Mouse (Mus musculus): ENCODE results near the gene Mr1. TPM values are rescaled to one million over a fixed set of nuclear protein-coding genes. Genes with fewer than 3 reads are reported as not detected.
"Not testable (repeated sequence)": the region's sequence is repeated elsewhere in the genome, so short reads cannot be mapped to it uniquely, and the experiment has no call there.

The Mr1 gene
- polyA plus RNA-seq (2015; fragmentation: Nextera tagmentation; extraction: Ambion mirVana), result 5.4 and 5.9 TPM in 2 replicates

GRCm38 (mm10) chr1:155146572-155146980 is at the start of gene Mr1:
Mr1 (minus strand) TSS chr1:155146814.
- 32% methylated on average over 8 of the region's 8 CpGs for WGBS

GRCm38 (mm10) chr1:155192805-155193368 is 46.3 kb upstream of the Mr1 start:
- WGBS, result 74% methylated on average over 15 of the region's 15 CpGs
- Histone ChIP-seq H3K9me3 (no peaks in the 10 kb centered on the region), H3K9ac (no peak overlapping the region), H3K36me3 (peaks cover 8% of the 10 kb centered on the region; the same call in 1 of the 2 replicates), H3K4me3 (replicated peaks) (no peak overlapping the region), H3K4me2 (replicated peaks) (no peak overlapping the region), H3K27me3 (replicated peaks) (no peaks in the 10 kb centered on the region), H3K27ac (no peak overlapping the region), H3K4me1 (replicated peaks) (no peaks in the 10 kb centered on the region)
- no peak for ATAC-seq

More at GRCm38 (mm10) chr1:155146572-155146980, at the start of gene Mr1:
- Histone ChIP-seq H3K4me1 (replicated peaks) (0 out of 2 replicates have a peak, but pooled peaks cover 2% of the 10 kb centered on the region), H3K4me3 (replicated peaks) (peak within 1 kb of the TSS; percentile 38), H3K27me3 (replicated peaks) (no peaks in the 10 kb centered on the region), H3K36me3 (no peaks in the 10 kb centered on the region), H3K9me3 (no peaks in the 10 kb centered on the region), H3K9ac (peak within 1 kb of the TSS; percentile 46), H3K4me2 (replicated peaks) (peak within 1 kb of the TSS; percentile 61), H3K27ac (peak within 1 kb of the TSS; percentile 54)
- ATAC-seq, result peak; percentile 96

GRCm38 (mm10) chr1:155191671-155192070 is 45.1 kb upstream of the Mr1 start:
- no peaks in the 10 kb centered on the region for H3K4me1 ChIP-seq (replicated peaks)
- H3K9ac ChIP-seq, result no peak overlapping the region
- H3K4me3 ChIP-seq (replicated peaks), result no peak overlapping the region
- ATAC-seq, result no peak
- peaks cover 8% of the 10 kb centered on the region; the same call in 1 of the 2 replicates for H3K36me3 ChIP-seq
- no peak overlapping the region for H3K27ac ChIP-seq
- no peak overlapping the region for H3K4me2 ChIP-seq (replicated peaks)
- no peaks in the 10 kb centered on the region for H3K27me3 ChIP-seq (replicated peaks)
- H3K9me3 ChIP-seq, result no peaks in the 10 kb centered on the region
- WGBS, result 78% methylated on average over 2 of the region's 2 CpGs

- peaks cover 8% of the 10 kb centered on the region; the same call in 1 of the 2 replicates for H3K36me3 ChIP-seq
Observed at GRCm38 (mm10) chr1:155191219-155191618, 44.6 kb upstream of the Mr1 start.

GRCm38 (mm10) chr1:155188656-155189055 is 42.0 kb upstream of the Mr1 start:
- H3K4me3 ChIP-seq (replicated peaks), result no peak overlapping the region
- H3K9me3 ChIP-seq, result no peaks in the 10 kb centered on the region
- peaks cover 8% of the 10 kb centered on the region; the same call in 1 of the 2 replicates for H3K36me3 ChIP-seq
- no peaks in the 10 kb centered on the region for H3K4me1 ChIP-seq (replicated peaks)
- no peak overlapping the region for H3K9ac ChIP-seq
- 90% methylated on average over 4 of the region's 4 CpGs for WGBS
- ATAC-seq, result no peak
- H3K27ac ChIP-seq, result no peak overlapping the region
- H3K27me3 ChIP-seq (replicated peaks), result no peaks in the 10 kb centered on the region
- no peak overlapping the region for H3K4me2 ChIP-seq (replicated peaks)

More at GRCm38 (mm10) chr1:155191219-155191618, 44.6 kb upstream of the Mr1 start:
- Histone ChIP-seq H3K27me3 (replicated peaks) (no peaks in the 10 kb centered on the region), H3K4me2 (replicated peaks) (no peak overlapping the region), H3K4me3 (replicated peaks) (no peak overlapping the region), H3K9me3 (no peaks in the 10 kb centered on the region), H3K27ac (no peak overlapping the region), H3K4me1 (replicated peaks) (no peaks in the 10 kb centered on the region), H3K9ac (no peak overlapping the region)
- ATAC-seq, result no peak
- WGBS, result 87% methylated on average over 8 of the region's 8 CpGs

GRCm38 (mm10) chr1:155184191-155184590 is 37.6 kb upstream of the Mr1 start:
- Histone ChIP-seq H3K9ac (no peak overlapping the region), H3K36me3 (0 out of 2 replicates have a peak, but pooled peaks cover 5% of the 10 kb centered on the region), H3K4me3 (replicated peaks) (no peak overlapping the region), H3K27ac (no peak overlapping the region), H3K4me2 (replicated peaks) (no peak overlapping the region), H3K4me1 (replicated peaks) (no peaks in the 10 kb centered on the region), H3K9me3 (no peaks in the 10 kb centered on the region), H3K27me3 (replicated peaks) (no peaks in the 10 kb centered on the region)
- WGBS, result 75% methylated on average over 3 of the region's 3 CpGs
- ATAC-seq, result no peak

GRCm38 (mm10) chr1:155178192-155178924 is 31.7 kb upstream of the Mr1 start:
- Histone ChIP-seq H3K27me3 (replicated peaks) (no peaks in the 10 kb centered on the region), H3K36me3 (peaks cover 5% of the 10 kb centered on the region; the same call in 1 of the 2 replicates), H3K9me3 (no peaks in the 10 kb centered on the region), H3K27ac (no peak overlapping the region), H3K4me1 (replicated peaks) (no peaks in the 10 kb centered on the region), H3K4me2 (replicated peaks) (no peak overlapping the region), H3K9ac (no peak overlapping the region), H3K4me3 (replicated peaks) (no peak overlapping the region)
- ATAC-seq, result no peak
- 80% methylated on average over 2 of the region's 2 CpGs for WGBS

GRCm38 (mm10) chr1:155174424-155174823 is 27.8 kb upstream of the Mr1 start:
- H3K9me3 ChIP-seq, result no peaks in the 10 kb centered on the region
- no peak overlapping the region for H3K27ac ChIP-seq
- H3K9ac ChIP-seq, result no peak overlapping the region
- H3K27me3 ChIP-seq (replicated peaks), result no peaks in the 10 kb centered on the region
- 84% methylated on average over 1 of the region's 1 CpGs for WGBS
- ATAC-seq, result no peak
- H3K4me2 ChIP-seq (replicated peaks), result no peak overlapping the region
- no peaks in the 10 kb centered on the region for H3K4me1 ChIP-seq (replicated peaks)
- no peak overlapping the region for H3K4me3 ChIP-seq (replicated peaks)
- H3K36me3 ChIP-seq, result peaks cover 5% of the 10 kb centered on the region; the same call in 1 of the 2 replicates

GRCm38 (mm10) chr1:155173644-155174016 is 27.0 kb upstream of the Mr1 start:
- WGBS, result 89% methylated on average over 1 of the region's 1 CpGs
- not testable (repeated sequence) for H3K36me3 ChIP-seq; H3K4me2 ChIP-seq (replicated peaks); H3K27me3 ChIP-seq (replicated peaks); H3K4me1 ChIP-seq (replicated peaks); H3K27ac ChIP-seq; H3K9me3 ChIP-seq; ATAC-seq; H3K4me3 ChIP-seq (replicated peaks); H3K9ac ChIP-seq

- Histone ChIP-seq H3K36me3 (peaks cover 5% of the 10 kb centered on the region; the same call in 1 of the 2 replicates), H3K27ac (no peak overlapping the region), H3K4me2 (replicated peaks) (no peak overlapping the region), H3K27me3 (replicated peaks) (no peaks in the 10 kb centered on the region), H3K9ac (no peak overlapping the region), H3K9me3 (no peaks in the 10 kb centered on the region), H3K4me1 (replicated peaks) (no peaks in the 10 kb centered on the region), H3K4me3 (replicated peaks) (no peak overlapping the region)
- 88% methylated on average over 3 of the region's 3 CpGs for WGBS
- no peak for ATAC-seq
Observed at GRCm38 (mm10) chr1:155172895-155173643, 26.5 kb upstream of the Mr1 start.

GRCm38 (mm10) chr1:155169935-155170334 is 23.3 kb upstream of the Mr1 start:
- Histone ChIP-seq H3K27me3 (replicated peaks) (no peaks in the 10 kb centered on the region), H3K4me3 (replicated peaks) (no peak overlapping the region), H3K9me3 (no peaks in the 10 kb centered on the region), H3K27ac (no peak overlapping the region), H3K4me1 (replicated peaks) (no peaks in the 10 kb centered on the region), H3K9ac (no peak overlapping the region), H3K36me3 (no peaks in the 10 kb centered on the region), H3K4me2 (replicated peaks) (no peak overlapping the region)
- no peak for ATAC-seq

GRCm38 (mm10) chr1:155167453-155167852 is 20.8 kb upstream of the Mr1 start:
- H3K4me1 ChIP-seq (replicated peaks), result 0 out of 2 replicates have a peak, but pooled peaks cover 4% of the 10 kb centered on the region
- 77% methylated on average over 3 of the region's 3 CpGs for WGBS
- ATAC-seq, result no peak
- H3K27ac ChIP-seq, result no peak overlapping the region
- H3K4me2 ChIP-seq (replicated peaks), result no peak overlapping the region
- no peak overlapping the region for H3K9ac ChIP-seq
- no peak overlapping the region for H3K4me3 ChIP-seq (replicated peaks)
- no peaks in the 10 kb centered on the region for H3K27me3 ChIP-seq (replicated peaks)
- H3K36me3 ChIP-seq, result no peaks in the 10 kb centered on the region
- H3K9me3 ChIP-seq, result no peaks in the 10 kb centered on the region

Data from intestine, embryonic 15.5 days (tissue).